Mouse (Mus musculus) forebrain, embryonic 15.5 days (tissue): ENCODE data around the gene Tomm40. TPM values are rescaled to one million over a fixed set of nuclear protein-coding genes. Genes with fewer than 3 reads are reported as not detected.

ENCODE experiments used
- ATAC-seq: fragments of 200-750 bp; cut with Nextera tagmentation; replicated peaks from 2 replicates; pipeline ENCODE4 v1.8.0; 2017; ENCODE audit warnings: mild to moderate bottlenecking, moderate TSS enrichment, moderate library complexity
- H3K27ac ChIP-seq: fragments of 300-500 bp; sonication (generic); replicated peaks from 2 replicates; pipeline ENCODE4 v1.5.1; 2015; ENCODE audit warnings: mild to moderate bottlenecking, inconsistent platforms
- H3K27me3 ChIP-seq: fragments of 300-500 bp; sonication (generic); 2 replicates; pipeline ENCODE4 v1.6.1; 2015; ENCODE audit warnings: inconsistent platforms
- H3K36me3 ChIP-seq: fragments of 300-500 bp; sonication (generic); 2 replicates; pipeline ENCODE4 v1.6.1; 2015; ENCODE audit warnings: mild to moderate bottlenecking, inconsistent platforms
- H3K4me1 ChIP-seq: fragments of 300-500 bp; sonication (generic); 2 replicates; pipeline ENCODE4 v1.6.1; 2015; ENCODE audit warnings: inconsistent platforms
- H3K4me2 ChIP-seq: fragments of 300-500 bp; sonication (generic); replicated peaks from 2 replicates; pipeline ENCODE4 v1.6.1; 2015; ENCODE audit warnings: mild to moderate bottlenecking, inconsistent platforms
- H3K4me3 ChIP-seq: fragments of 300-500 bp; sonication (generic); 2 replicates; pipeline ENCODE4 v1.5.1; 2015; ENCODE audit warnings: mild to moderate bottlenecking, inconsistent platforms
- H3K9ac ChIP-seq: fragments of 300-500 bp; sonication (generic); replicated peaks from 2 replicates; pipeline ENCODE4 v1.6.1; 2015; ENCODE audit warnings: mild to moderate bottlenecking, inconsistent platforms
- H3K9me3 ChIP-seq: fragments of 300-500 bp; sonication (generic); 2 replicates; pipeline ENCODE4 v1.6.1; 2016; ENCODE audit warnings: inconsistent platforms
- WGBS: fragments of 180-500 bp; shearing (Covaris S2); methylation state at CpG from one replicate; pipeline ENCODE4 v1.1.7; 2015; ENCODE audit warnings: mixed read lengths; 5-methylcytosine and 5-hydroxymethylcytosine counted together
- polyA plus RNA-seq: library from polyadenylated mRNA; unstranded; fragments of >200 nt; fragmentation: Nextera tagmentation; extraction: Ambion mirVana; gene quantifications from 2 replicates; pipeline ENCODE4 v1.2.1, GENCODE M21; 2015

The Tomm40 gene
- polyA plus RNA-seq, 1 experiment from 2014 or later, result 137 TPM

DNA sequence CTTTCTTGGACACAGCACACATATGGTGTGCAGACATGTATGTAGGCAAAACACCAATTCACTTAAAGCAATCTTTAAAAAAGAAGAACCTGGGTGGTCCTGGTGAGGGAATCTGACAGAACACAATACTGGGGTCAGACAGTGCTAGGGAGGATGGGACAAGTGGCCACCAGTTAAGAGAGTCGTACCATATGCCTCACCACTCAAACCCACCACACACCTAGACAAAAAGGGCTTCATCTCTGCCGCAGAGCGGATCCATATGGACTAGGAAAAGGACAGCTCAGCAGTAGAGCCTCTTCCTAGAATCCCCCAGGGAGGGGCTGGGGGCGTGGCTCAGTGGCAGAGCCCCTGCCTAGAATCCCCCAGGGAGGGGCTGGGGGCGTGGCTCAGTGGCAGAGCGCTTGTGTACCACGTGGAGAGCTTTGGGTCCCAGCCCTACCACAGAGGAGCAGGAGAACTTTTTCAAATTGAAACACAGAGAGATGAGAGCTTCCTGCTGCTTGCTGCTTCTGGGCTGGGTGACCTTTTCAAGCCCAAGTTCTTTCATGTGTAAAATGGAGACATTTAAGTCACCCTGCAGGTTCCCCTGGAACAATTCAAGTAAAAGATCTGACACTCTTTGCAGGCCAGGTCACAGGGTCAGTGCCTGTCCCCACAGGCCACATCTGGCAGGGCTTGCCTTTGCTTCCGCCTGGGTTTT lies 26.2 kb upstream of the Tomm40 start:
- Histone ChIP-seq H3K9me3 (no peaks in the 10 kb centered on the region), H3K4me2 (no peak overlapping the region), H3K27me3 (no peaks in the 10 kb centered on the region), H3K9ac (no peak overlapping the region), H3K4me1 (peaks cover 2% of the 10 kb centered on the region), H3K4me3 (no peak overlapping the region), H3K36me3 (peaks cover 12% of the 10 kb centered on the region), H3K27ac (no peak overlapping the region)
- 18% methylated on average over 8 of the region's 8 CpGs for WGBS
- ATAC-seq, result no peak

GRCm38 (mm10) chr7:19740269-19740668 lies 25.0 kb upstream of the Tomm40 start:
- H3K4me3 ChIP-seq, result no peak overlapping the region
- H3K27ac ChIP-seq, result no peak overlapping the region
- no peak overlapping the region for H3K9ac ChIP-seq
- no peak overlapping the region for H3K4me2 ChIP-seq
- no peaks in the 10 kb centered on the region for H3K9me3 ChIP-seq
- no peak for ATAC-seq
- no peaks in the 10 kb centered on the region for H3K4me1 ChIP-seq
- H3K36me3 ChIP-seq, result peaks cover 12% of the 10 kb centered on the region
- no peaks in the 10 kb centered on the region for H3K27me3 ChIP-seq
- 93% methylated on average over 11 of the region's 11 CpGs for WGBS

DNA sequence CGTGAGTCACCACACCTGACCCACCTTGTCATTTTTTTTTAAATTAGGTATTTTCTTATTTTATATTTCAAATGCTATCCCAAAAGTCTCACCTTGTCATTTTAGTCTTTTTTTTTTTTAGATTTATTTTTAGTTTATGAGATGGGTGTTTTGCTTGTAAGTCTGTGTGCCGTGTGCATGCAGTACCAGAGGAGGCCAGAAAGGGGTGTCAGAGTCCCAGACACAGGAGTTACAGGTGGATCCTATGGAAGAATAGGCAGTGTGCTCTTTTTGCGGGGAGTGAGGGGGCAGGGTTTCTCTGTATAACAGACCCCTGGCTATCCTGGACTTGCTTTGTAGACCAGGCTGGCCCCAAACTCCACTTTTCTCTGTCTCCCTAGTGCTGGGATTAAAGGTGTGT lies 23.5 kb upstream of the Tomm40 start:
- Histone ChIP-seq H3K4me3 (no peak overlapping the region), H3K4me2 (no peak overlapping the region), H3K27me3 (no peaks in the 10 kb centered on the region), H3K9me3 (no peaks in the 10 kb centered on the region), H3K36me3 (peaks cover 13% of the 10 kb centered on the region), H3K4me1 (no peaks in the 10 kb centered on the region), H3K27ac (no peak overlapping the region), H3K9ac (no peak overlapping the region)
- 92% methylated on average over 3 of the region's 3 CpGs for WGBS
- no peak for ATAC-seq

- Histone ChIP-seq H3K4me1 (no peaks in the 10 kb centered on the region), H3K27ac (no peak overlapping the region), H3K27me3 (no peaks in the 10 kb centered on the region), H3K4me2 (no peak overlapping the region), H3K9me3 (no peaks in the 10 kb centered on the region), H3K36me3 (peaks cover 27% of the 10 kb centered on the region), H3K4me3 (no peak overlapping the region), H3K9ac (no peak overlapping the region)
- no peak for ATAC-seq
- 89% methylated on average over 16 of the region's 16 CpGs for WGBS
Measured at GRCm38 (mm10) chr7:19736389-19737057, 21.3 kb upstream of the Tomm40 start.

- no peak for ATAC-seq
Measured at GRCm38 (mm10) chr7:19734178-19734666, 19.0 kb upstream of the Tomm40 start.

DNA sequence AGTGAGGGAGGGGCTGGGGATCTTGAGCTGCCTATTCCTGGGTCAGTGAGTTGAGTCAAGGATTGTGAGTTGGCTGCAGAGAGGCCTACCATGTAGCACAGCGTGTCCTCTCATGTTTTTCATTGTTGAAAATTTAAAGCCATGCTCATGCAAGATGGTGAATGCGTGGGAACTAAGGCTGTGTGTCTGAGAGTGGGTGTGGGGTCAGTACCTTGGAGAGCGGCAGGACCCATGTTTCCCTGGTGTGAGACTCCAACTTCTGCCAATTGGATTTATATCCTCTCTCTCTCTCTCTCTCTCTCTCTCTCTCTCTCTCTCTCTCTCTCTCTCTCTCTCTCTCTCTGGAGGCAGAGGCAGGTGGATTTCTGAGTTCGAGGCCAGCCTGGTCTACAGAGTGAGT lies 11.3 kb upstream of the Tomm40 start:
- Histone ChIP-seq H3K27ac (no peak overlapping the region), H3K4me3 (no peak overlapping the region), H3K9ac (no peak overlapping the region), H3K27me3 (no peaks in the 10 kb centered on the region), H3K4me2 (no peak overlapping the region), H3K36me3 (peaks cover 69% of the 10 kb centered on the region), H3K4me1 (no peaks in the 10 kb centered on the region), H3K9me3 (no peaks in the 10 kb centered on the region)
- no peak for ATAC-seq
- 84% methylated on average over 4 of the region's 4 CpGs for WGBS

More at GRCm38 (mm10) chr7:19734178-19734666, 19.0 kb upstream of the Tomm40 start:
- Histone ChIP-seq H3K4me1 (no peaks in the 10 kb centered on the region), H3K9me3 (no peaks in the 10 kb centered on the region), H3K27ac (no peak overlapping the region), H3K9ac (no peak overlapping the region), H3K36me3 (peaks cover 50% of the 10 kb centered on the region), H3K4me2 (no peak overlapping the region), H3K27me3 (no peaks in the 10 kb centered on the region), H3K4me3 (no peak overlapping the region)
- WGBS, result 86% methylated on average over 10 of the region's 10 CpGs

DNA sequence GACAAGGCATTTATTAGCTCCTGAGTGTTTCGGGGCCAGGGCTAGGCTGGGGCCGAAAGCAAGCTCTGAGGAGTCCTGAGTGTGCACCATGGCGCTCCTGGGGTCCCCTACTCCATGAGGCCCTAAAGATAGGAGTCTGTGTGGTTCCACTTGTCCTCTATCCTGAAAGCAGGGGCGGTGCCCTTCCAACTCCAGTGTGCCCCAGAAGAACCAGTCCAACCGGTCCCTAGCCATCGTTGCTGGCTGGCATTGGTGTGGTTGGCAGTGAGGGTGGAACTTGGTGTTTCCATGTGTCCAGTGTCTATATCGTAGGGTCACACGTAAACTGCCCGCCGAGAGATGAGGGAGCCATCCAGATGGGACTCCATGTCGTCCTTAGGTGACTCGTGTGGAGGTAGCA lies 8.9 kb upstream of the Tomm40 start:
- ATAC-seq, result no peak
- Histone ChIP-seq H3K9me3 (0 out of 2 replicates have a peak, but pooled peaks cover 2% of the 10 kb centered on the region), H3K4me1 (no peaks in the 10 kb centered on the region), H3K4me3 (no peak overlapping the region), H3K4me2 (no peak overlapping the region), H3K36me3 (peaks cover 46% of the 10 kb centered on the region), H3K27me3 (no peaks in the 10 kb centered on the region), H3K27ac (no peak overlapping the region), H3K9ac (no peak overlapping the region)
- WGBS, result 95% methylated on average over 12 of the region's 12 CpGs

DNA sequence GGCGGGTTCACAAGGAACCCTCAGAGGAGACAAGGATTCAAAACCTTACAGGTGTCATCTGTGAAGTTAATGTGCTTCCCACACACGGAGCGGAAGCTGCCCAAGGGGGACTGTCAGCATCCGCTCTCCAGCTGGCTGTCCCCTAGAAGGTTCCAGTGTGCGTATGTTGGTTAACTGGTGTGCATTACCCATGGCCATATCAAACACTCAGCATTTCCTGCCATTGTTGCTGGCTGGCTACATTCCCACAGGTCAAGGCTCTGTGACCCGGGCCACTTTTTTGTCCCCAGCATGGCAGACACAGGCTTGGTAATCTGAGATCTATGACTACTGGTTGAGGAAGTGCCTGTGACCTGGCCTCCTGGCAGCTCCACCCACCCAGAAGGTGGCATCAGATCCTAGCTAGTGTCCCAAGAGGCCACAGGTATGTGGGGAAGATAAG lies 7.5 kb upstream of the Tomm40 start:
- 92% methylated on average over 6 of the region's 6 CpGs for WGBS
- no peak for ATAC-seq
- H3K9ac ChIP-seq, result no peak overlapping the region

GRCm38 (mm10) chr7:19719200-19719599 lies 4.0 kb upstream of the Tomm40 start:
- Histone ChIP-seq H3K4me2 (no peak overlapping the region), H3K27me3 (no peaks in the 10 kb centered on the region), H3K36me3 (peaks cover 6% of the 10 kb centered on the region; the same call in 1 of the 2 replicates), H3K9me3 (0 out of 2 replicates have a peak, but pooled peaks cover 2% of the 10 kb centered on the region), H3K27ac (no peak overlapping the region), H3K4me1 (peaks cover 14% of the 10 kb centered on the region), H3K9ac (no peak overlapping the region), H3K4me3 (no peak overlapping the region)
- ATAC-seq, result no peak
- 90% methylated on average over 4 of the region's 4 CpGs for WGBS

More for the DNA sequence above, 7.5 kb upstream of the Tomm40 start:
- Histone ChIP-seq H3K4me3 (no peak overlapping the region), H3K4me2 (no peak overlapping the region), H3K27me3 (no peaks in the 10 kb centered on the region), H3K27ac (no peak overlapping the region), H3K36me3 (peaks cover 32% of the 10 kb centered on the region), H3K9me3 (0 out of 2 replicates have a peak, but pooled peaks cover 2% of the 10 kb centered on the region), H3K4me1 (no peaks in the 10 kb centered on the region)

DNA sequence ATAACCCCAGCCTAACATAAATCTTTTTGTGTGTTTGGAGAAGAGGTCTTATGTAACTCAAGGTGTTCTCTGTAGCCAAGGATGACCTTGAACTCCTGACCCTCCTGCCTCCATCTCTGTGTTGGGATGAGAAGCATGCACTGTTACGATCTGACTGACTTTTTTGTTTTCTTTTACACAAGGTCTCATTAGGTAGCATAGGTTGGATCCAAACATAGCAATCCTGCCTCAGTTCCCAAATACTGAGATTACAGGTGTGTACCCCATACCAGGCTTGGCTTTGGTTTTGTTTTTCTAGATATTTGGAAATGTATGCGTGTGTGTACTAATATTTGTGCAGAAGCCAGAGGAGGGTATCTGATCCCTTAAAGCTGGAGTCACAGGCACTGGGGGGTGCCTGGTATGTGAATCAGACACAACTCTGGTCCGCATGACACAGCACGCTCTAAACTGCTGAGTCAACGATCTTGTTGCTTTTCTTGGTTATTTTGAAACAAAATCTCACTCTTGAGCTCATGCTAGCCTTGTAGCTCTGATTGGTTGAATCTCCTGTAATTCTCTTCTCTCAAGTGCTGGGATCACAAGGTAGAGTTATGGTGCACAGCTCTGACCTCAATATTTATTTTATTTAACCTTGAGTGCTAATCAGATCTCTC lies 3.2 kb upstream of the Tomm40 start:
- no peak overlapping the region for H3K27ac ChIP-seq
- H3K4me2 ChIP-seq, result no peak overlapping the region
- 0 out of 2 replicates have a peak, but pooled peaks cover 2% of the 10 kb centered on the region for H3K9me3 ChIP-seq
- no peak overlapping the region for H3K4me3 ChIP-seq
- 93% methylated on average over 5 of the region's 5 CpGs for WGBS
- no peak for ATAC-seq
- peaks cover 22% of the 10 kb centered on the region for H3K4me1 ChIP-seq
- no peak overlapping the region for H3K9ac ChIP-seq
- 0 out of 2 replicates have a peak, but pooled peaks cover 5% of the 10 kb centered on the region for H3K36me3 ChIP-seq
- no peaks in the 10 kb centered on the region for H3K27me3 ChIP-seq

DNA sequence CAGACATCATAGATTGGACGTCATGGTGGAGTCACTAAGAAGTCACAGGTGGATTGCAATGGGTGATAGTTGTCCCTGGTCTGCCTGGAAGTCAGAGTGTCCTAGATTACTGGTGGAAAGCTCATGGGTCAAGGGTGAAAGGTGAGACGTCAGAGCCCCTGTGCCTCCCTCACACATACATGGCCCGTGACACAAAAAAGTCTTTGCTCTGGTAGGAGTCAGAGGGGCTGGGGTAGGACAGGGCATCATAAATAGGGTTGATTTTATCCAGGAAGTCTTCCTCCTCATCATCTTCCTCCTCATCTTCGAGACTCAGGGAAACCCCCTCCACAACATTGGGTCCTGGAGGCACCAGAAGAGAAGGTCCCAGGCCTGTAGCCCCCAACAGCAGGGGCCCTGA lies 2.1 kb upstream of the Tomm40 start:
- Histone ChIP-seq H3K4me2 (no peak overlapping the region), H3K9me3 (0 out of 2 replicates have a peak, but pooled peaks cover 2% of the 10 kb centered on the region), H3K36me3 (peaks cover 1% of the 10 kb centered on the region; the same call in 1 of the 2 replicates), H3K9ac (no peak overlapping the region), H3K27me3 (no peaks in the 10 kb centered on the region), H3K4me3 (no peak overlapping the region), H3K4me1 (peaks cover 22% of the 10 kb centered on the region), H3K27ac (no peak overlapping the region)
- 84% methylated on average over 4 of the region's 4 CpGs for WGBS
- ATAC-seq, result no peak

- 0 out of 2 replicates have a peak overlapping the region, but pooled peaks have one; percentile 73 for H3K4me3 ChIP-seq
Measured at GRCm38 (mm10) chr7:19716822-19717221, 1.6 kb upstream of the Tomm40 start.

More at GRCm38 (mm10) chr7:19716822-19717221, 1.6 kb upstream of the Tomm40 start:
- H3K9ac ChIP-seq, result peak overlapping the region; percentile 38; the same call in 1 of the 2 replicates
- H3K4me2 ChIP-seq, result peak overlapping the region; percentile 59
- peaks cover 7% of the 10 kb centered on the region for H3K36me3 ChIP-seq
- H3K9me3 ChIP-seq, result 0 out of 2 replicates have a peak, but pooled peaks cover 2% of the 10 kb centered on the region
- H3K27me3 ChIP-seq, result no peaks in the 10 kb centered on the region
- no peak for ATAC-seq
- WGBS, result 80% methylated on average over 2 of the region's 2 CpGs
- H3K27ac ChIP-seq, result peak overlapping the region; percentile 91
- H3K4me1 ChIP-seq, result peaks cover 22% of the 10 kb centered on the region
